Comparison of ENCODE assay signal across 12 mouse cellular contexts in genomic region chr17:5302971-5303746, GRCm38 (mm10).
DNase-seq lines count a peak whose midpoint lies in the region; ATAC-seq and TF ChIP-seq lines count a peak whose summit lies in the region.
"Had no signal": no experiment of that assay in that cellular context is flagged by ENCODE, and none has a peak within 500 bp of the region (broad histone marks: within the 10 kb centered on the region; RNA-seq: fewer than 3 reads in every experiment).

No protein-coding gene starts in this region.

- H3K9ac ChIP-seq in kidney, postnatal 0 days (ENCODE audit: low read depth, low read length), result no peak overlapping the region
- no peak overlapping the region for H3K9ac ChIP-seq in kidney, embryonic 16.5 days (replicated peaks; ENCODE audit: low read length)
- H3K9ac ChIP-seq: forebrain, embryonic 12.5 days; lung, embryonic 15.5 days had no signal

- H3K27me3 ChIP-seq in kidney, postnatal 0 days (ENCODE audit: insufficient read depth, low read length), result no peaks in the 10 kb centered on the region
- no peaks in the 10 kb centered on the region for H3K27me3 ChIP-seq in kidney, embryonic 16.5 days (ENCODE audit: insufficient read depth, low read length)
- H3K27me3 ChIP-seq: forebrain, embryonic 12.5 days; lung, embryonic 15.5 days had no signal

- TF ChIP-seq CTCF in kidney, postnatal 0 days (IDR thresholded peaks at IDR 0.05; ENCODE audit: low read depth), result peak; percentile 29; the same call in 1 of the 2 replicates

- H3K27ac ChIP-seq in kidney, postnatal 0 days, result no peak overlapping the region
- no peak overlapping the region for H3K27ac ChIP-seq in kidney, embryonic 16.5 days (ENCODE audit: low read length)
- H3K27ac ChIP-seq: forebrain, embryonic 12.5 days; lung, embryonic 15.5 days had no signal

- no peaks in the 10 kb centered on the region for H3K9me3 ChIP-seq in kidney, postnatal 0 days (replicated peaks; ENCODE audit: low read length)
- no peaks in the 10 kb centered on the region for H3K9me3 ChIP-seq in kidney, embryonic 16.5 days (ENCODE audit: low read length)
- H3K9me3 ChIP-seq: forebrain, embryonic 12.5 days; lung, embryonic 15.5 days had no signal

- DNase-seq in kidney, postnatal 0 days (ENCODE audit: low spot score), result no peak
- peak; percentile 73 for DNase-seq in 416B (ENCODE audit: low read depth)
- DNase-seq in CD4-positive, CD25-positive, alpha-beta regulatory T cell, adult 2 months (ENCODE audit: low read depth, low spot score), result peak; percentile 54
- peak; percentile 60 for DNase-seq in induced T-regulatory cell, adult 2 months (ENCODE audit: low read depth)
- DNase-seq in urinary bladder, postnatal 36 days (ENCODE audit: low spot score in 2 of 2), result no peak
- no peak for DNase-seq in urinary bladder, postnatal 25 days (ENCODE audit: low spot score)
- no peak for DNase-seq in right cerebral cortex, adult 18-20 months
- DNase-seq: thymus, postnatal 36 days had no signal

- H3K36me3 ChIP-seq in kidney, postnatal 0 days (ENCODE audit: insufficient read depth, low read length), result peaks cover 20% of the 10 kb centered on the region; the same call in 1 of the 2 replicates
- H3K36me3 ChIP-seq in kidney, embryonic 16.5 days (ENCODE audit: insufficient read depth, low read length), result peaks cover 21% of the 10 kb centered on the region

- H3K4me2 ChIP-seq in kidney, postnatal 0 days (ENCODE audit: low read length), result no peak overlapping the region
- H3K4me2 ChIP-seq in kidney, embryonic 16.5 days (replicated peaks; ENCODE audit: low read depth, low read length), result no peak overlapping the region
- H3K4me2 ChIP-seq: forebrain, embryonic 12.5 days; lung, embryonic 15.5 days had no signal

- peaks cover 1% of the 10 kb centered on the region; the same call in 1 of the 2 replicates for H3K4me1 ChIP-seq in kidney, postnatal 0 days (replicated peaks; ENCODE audit: insufficient read depth, low read length)
- 0 out of 2 replicates have a peak, but pooled peaks cover 7% of the 10 kb centered on the region for H3K4me1 ChIP-seq in kidney, embryonic 16.5 days (ENCODE audit: insufficient read depth, low read length)

- no peak for ATAC-seq in kidney, postnatal 0 days (replicated peaks; ENCODE audit: low FRiP score, low read depth)
- no peak for ATAC-seq in kidney, embryonic 16.5 days (ENCODE audit: low FRiP score, low TSS enrichment)
- ATAC-seq: hindbrain, embryonic 16.5 days had no signal

- WGBS in kidney, postnatal 0 days, result 68% methylated on average over 11 of the region's 11 CpGs
- 76% methylated on average over 11 of the region's 11 CpGs for WGBS in kidney, embryonic 16.5 days

- H3K4me3 ChIP-seq in kidney, postnatal 0 days (replicated peaks; ENCODE audit: low read depth, low read length), result no peak overlapping the region
- H3K4me3 ChIP-seq in kidney, embryonic 16.5 days (ENCODE audit: low read length), result no peak overlapping the region
- H3K4me3 ChIP-seq: forebrain, embryonic 12.5 days; lung, embryonic 15.5 days had no signal

Comparison
In these comparisons a context has a peak if more than half of its experiments do, and no peak if none do; other contexts are left out.
1. DNase-seq: peak in 416B (single experiment), CD4-positive, CD25-positive, alpha-beta regulatory T cell, adult 2 months (single experiment) and induced T-regulatory cell, adult 2 months (single experiment); none in kidney, postnatal 0 days (single experiment), urinary bladder, postnatal 36 days (0 of 2), urinary bladder, postnatal 25 days (single experiment) and right cerebral cortex, adult 18-20 months (single experiment).